9 mouse cellular contexts compared by ENCODE assay signal in genomic region chr13:42103486-42104166, GRCm38 (mm10). TPM values are rescaled to one million over a fixed set of nuclear protein-coding genes. Genes with fewer than 3 reads are reported as not detected.
DNase-seq lines count a peak whose midpoint lies in the region; ATAC-seq and TF ChIP-seq lines count a peak whose summit lies in the region.
"Had no signal": no experiment of that assay in that cellular context is flagged by ENCODE, and none has a peak within 500 bp of the region (broad histone marks: within the 10 kb centered on the region; RNA-seq: fewer than 3 reads in every experiment).

No protein-coding gene starts in this region.

- 75% methylated on average over 11 of the region's 11 CpGs for WGBS in kidney, embryonic 15.5 days
- 91% methylated on average over 11 of the region's 11 CpGs for WGBS in limb, embryonic 10.5 days
- WGBS in neural tube, embryonic 15.5 days = 41% methylated on average over 11 of the region's 11 CpGs

- no peak for TF ChIP-seq POLR2A in brain, embryonic 14.5 days (IDR thresholded peaks at IDR 0.05; ENCODE audit: borderline replicate concordance, extremely low read depth, insufficient read depth, insufficient read length, poor library complexity, severe bottlenecking)

- H3K4me1 ChIP-seq in kidney, embryonic 15.5 days = peaks cover 30% of the 10 kb centered on the region
- peaks cover 33% of the 10 kb centered on the region for H3K4me1 ChIP-seq in limb, embryonic 10.5 days
- H3K4me1 ChIP-seq in neural tube, embryonic 15.5 days = peaks cover 44% of the 10 kb centered on the region

- H3K9ac ChIP-seq in kidney, embryonic 15.5 days = no peak overlapping the region
- H3K9ac ChIP-seq in neural tube, embryonic 15.5 days (replicated peaks) = 0 out of 2 replicates have a peak overlapping the region, but pooled peaks have one; percentile 30

- no peak overlapping the region for H3K27ac ChIP-seq in kidney, embryonic 15.5 days
- H3K27ac ChIP-seq in limb, embryonic 10.5 days = 0 out of 2 replicates have a peak overlapping the region, but pooled peaks have one; percentile 26
- peak overlapping the region; percentile 70 for H3K27ac ChIP-seq in neural tube, embryonic 15.5 days (replicated peaks)
- H3K27ac ChIP-seq: heart, embryonic 13.5 days had no signal

- TF ChIP-seq CTCF in brain, embryonic 14.5 days (IDR thresholded peaks at IDR 0.05; ENCODE audit: borderline replicate concordance, extremely low read depth, insufficient read depth, insufficient read length) = no peak

- H3K27me3 ChIP-seq in kidney, embryonic 15.5 days = no peaks in the 10 kb centered on the region
- no peaks in the 10 kb centered on the region for H3K27me3 ChIP-seq in limb, embryonic 10.5 days (ENCODE audit: low read depth, poor library complexity, severe bottlenecking)
- no peaks in the 10 kb centered on the region for H3K27me3 ChIP-seq in neural tube, embryonic 15.5 days (replicated peaks)
- H3K27me3 ChIP-seq: heart, embryonic 13.5 days had no signal

- ATAC-seq in kidney, embryonic 15.5 days (replicated peaks; ENCODE audit: low FRiP score) = no peak
- peak; percentile 72; the same call in 1 of the 2 replicates for ATAC-seq in neural tube, embryonic 15.5 days (ENCODE audit: low FRiP score)

- 0 out of 2 replicates have a peak overlapping the region, but pooled peaks have one; percentile 0 for H3K4me2 ChIP-seq in kidney, embryonic 15.5 days
- peak overlapping the region; percentile 47 for H3K4me2 ChIP-seq in neural tube, embryonic 15.5 days

- DNase-seq in kidney, postnatal 25 days = no peak
- peak; percentile 53 for DNase-seq in brain, embryonic 14.5 days (ENCODE audit: low read depth)
- DNase-seq in limb, embryonic 10.5 days (ENCODE audit: low spot score) = no peak
- no peak for DNase-seq in adrenal gland, postnatal 36 days
- no peak for DNase-seq in urinary bladder, postnatal 4 days (ENCODE audit: low spot score in 2 of 2)
- no peak for DNase-seq in urinary bladder, adult 18-20 months (ENCODE audit: low spot score in 2 of 2)

- H3K4me3 ChIP-seq in kidney, embryonic 15.5 days (replicated peaks) = no peak overlapping the region
- H3K4me3 ChIP-seq in limb, embryonic 10.5 days = no peak overlapping the region
- peak overlapping the region; percentile 21 for H3K4me3 ChIP-seq in neural tube, embryonic 15.5 days (replicated peaks)
- H3K4me3 ChIP-seq: heart, embryonic 13.5 days had no signal

- no peaks in the 10 kb centered on the region for H3K36me3 ChIP-seq in kidney, embryonic 15.5 days
- H3K36me3 ChIP-seq in limb, embryonic 10.5 days = no peaks in the 10 kb centered on the region
- no peaks in the 10 kb centered on the region for H3K36me3 ChIP-seq in neural tube, embryonic 15.5 days
- H3K36me3 ChIP-seq: heart, embryonic 13.5 days had no signal

- no peaks in the 10 kb centered on the region for H3K9me3 ChIP-seq in kidney, embryonic 15.5 days (replicated peaks)
- no peaks in the 10 kb centered on the region for H3K9me3 ChIP-seq in limb, embryonic 10.5 days (replicated peaks)
- no peaks in the 10 kb centered on the region for H3K9me3 ChIP-seq in neural tube, embryonic 15.5 days (replicated peaks)
- H3K9me3 ChIP-seq: heart, embryonic 13.5 days had no signal

RNA-seq across cellular contexts. Expression of gene Hivep1, which starts 51.8 kb away (rescaled TPM):
- 14.1 and 15.0 TPM in 2 replicates for polyA plus RNA-seq in kidney, embryonic 15.5 days (2015; fragmentation: Nextera tagmentation; extraction: Ambion mirVana)
- 26.7 and 43.0 TPM in 2 replicates for polyA plus RNA-seq in brain, embryonic 14.5 days (2012; rRNA removed)
- 7.1 and 9.4 TPM in 2 replicates for polyA plus RNA-seq in limb, embryonic 10.5 days (2016; fragmentation: Nextera tagmentation; extraction: Ambion mirVana)
- polyA plus RNA-seq in neural tube, embryonic 15.5 days (2015; fragmentation: Nextera tagmentation; extraction: Ambion mirVana) = 15.6 and 17.6 TPM in 2 replicates
- 10 to 100 TPM; 21.5 to 29.1 TPM for total RNA-seq in adrenal gland, postnatal 36 days (2021)
